Mouse (Mus musculus): ENCODE results near the gene Magoh.

GRCm38 (mm10) chr4:107856958-107857686, 22.4 kb upstream of the Magoh start:
- TF ChIP-seq EP300 (IDR thresholded peaks at IDR 0.05; ENCODE audit: insufficient read depth, low read depth, low read length) (no peak), CTCF (IDR thresholded peaks at IDR 0.05) (no peak)
